Mouse (Mus musculus) layer of hippocampus, adult 2 months (tissue): ENCODE data around the gene Pitpna. TPM values are rescaled to one million over a fixed set of nuclear protein-coding genes. Genes with fewer than 3 reads are reported as not detected.

Experiments
- DNase-seq, 2 experiments: peaks; one replicate each; pipeline ENCODE4 v3.0.0; 2022; ENCODE audit warnings: low spot score in 2 of 2
- H3K27ac ChIP-seq: fragments of 200-600 bp; 2 replicates; pipeline ENCODE4 v1.8.1; 2022
- H3K4me3 ChIP-seq: fragments of 200-600 bp; 2 replicates; pipeline ENCODE4 v1.8.1; 2022; ENCODE audit warnings: mild to moderate bottlenecking
- CTCF ChIP-seq: fragments of 200-600 bp; conservative IDR thresholded peaks from 2 replicates; pipeline ENCODE4 v1.8.1; 2022; ENCODE audit warnings: antibody characterized with exemption, mild to moderate bottlenecking, moderate library complexity
- total RNA-seq, 2 experiments: library from RNA; stranded (reverse); gene quantifications; 2 replicates each; pipeline ENCODE4 v1.2.3; 2021

The Pitpna gene
- total RNA-seq, 2 experiments from 2014 or later: 269 to 283 TPM

DNA sequence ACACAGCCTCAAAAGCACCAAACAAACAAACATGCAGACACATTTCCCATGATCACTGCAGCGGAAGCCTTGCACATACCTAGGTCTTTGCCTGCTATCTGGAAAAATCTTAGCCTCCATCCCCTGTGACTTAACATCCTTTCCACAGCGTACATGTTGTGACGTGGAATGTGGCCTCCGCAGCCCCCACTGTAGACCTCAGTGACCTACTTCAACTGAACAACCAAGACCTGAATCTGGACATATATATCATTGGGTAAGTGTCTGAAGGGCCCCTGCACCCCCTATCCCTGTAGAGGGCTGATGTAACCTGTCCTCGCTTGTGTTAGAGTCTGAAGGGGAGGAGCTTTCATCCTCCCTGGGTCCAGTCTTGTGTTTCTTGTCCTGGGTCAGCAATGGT lies 45.0 kb downstream of the Pitpna start:
- no peak for TF ChIP-seq CTCF
- no peak for DNase-seq
- H3K27ac ChIP-seq: no peak overlapping the region
- no peak overlapping the region for H3K4me3 ChIP-seq

DNA sequence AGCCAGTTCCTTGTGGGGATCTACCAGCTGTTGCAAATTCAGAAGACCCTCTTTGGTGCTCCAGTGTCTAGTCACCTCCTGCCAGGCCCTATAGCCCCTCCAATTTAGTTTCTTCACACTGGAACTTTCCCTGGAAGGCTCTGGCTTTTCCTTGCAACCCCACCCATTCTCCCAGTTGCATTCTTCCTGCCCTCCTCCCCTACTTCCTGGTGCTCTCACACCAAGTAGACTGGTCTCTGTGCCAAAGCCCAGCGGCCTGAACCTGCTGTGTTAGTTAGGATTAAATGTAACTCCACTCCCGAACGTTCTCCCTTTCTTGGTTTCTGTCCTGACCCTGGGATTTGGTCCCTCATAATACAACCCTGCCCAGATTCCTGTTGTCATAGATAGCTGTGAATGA lies 46.9 kb downstream of the Pitpna start:
- no peak overlapping the region for H3K4me3 ChIP-seq
- DNase-seq: no peak
- peak overlapping the region; percentile 33; the same call in 1 of the 2 replicates for H3K27ac ChIP-seq
- TF ChIP-seq CTCF: no peak

DNA sequence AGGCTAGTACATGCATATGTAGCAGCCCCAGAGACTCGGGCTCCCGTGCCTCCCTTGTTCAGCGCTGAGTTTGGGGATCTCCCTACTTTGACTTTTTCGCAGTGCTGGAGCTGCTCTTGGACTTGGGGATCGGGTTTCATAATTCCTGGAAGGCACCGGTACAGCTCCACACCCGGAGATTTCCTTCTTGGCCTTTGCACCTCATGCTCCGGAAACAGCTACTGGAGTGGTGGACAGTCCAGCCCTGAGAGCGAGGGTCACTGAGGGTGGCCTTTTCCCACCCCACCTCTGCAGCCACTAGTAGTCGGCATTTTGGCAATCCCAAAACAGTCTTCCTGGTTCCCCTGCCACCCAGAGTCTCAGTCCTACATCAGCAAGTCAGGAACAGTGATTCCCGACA lies 47.4 kb downstream of the Pitpna start:
- Histone ChIP-seq H3K27ac (peak overlapping the region; percentile 33; the same call in 1 of the 2 replicates), H3K4me3 (no peak overlapping the region)
- TF ChIP-seq CTCF: no peak
- no peak for DNase-seq

DNA sequence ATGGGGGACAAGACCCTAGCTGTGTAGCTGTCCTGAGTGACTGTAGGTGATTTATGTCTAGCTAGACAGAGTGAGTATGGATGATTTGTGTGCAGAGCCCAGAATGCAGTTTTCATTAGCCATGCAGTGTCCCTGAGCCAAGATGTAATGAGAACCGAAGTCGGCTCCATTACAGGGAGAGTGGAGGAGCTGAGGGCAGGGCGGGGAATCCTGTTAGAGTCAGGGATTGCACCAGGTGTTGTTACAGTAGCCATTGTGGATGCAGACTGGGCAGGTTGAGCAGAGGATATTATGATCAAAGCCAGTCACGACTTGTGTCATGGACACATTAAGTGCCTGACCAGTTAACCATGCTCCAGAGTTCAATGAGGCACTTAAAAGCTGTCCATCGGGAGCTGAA lies 55.4 kb downstream of the Pitpna start:
- no peak for DNase-seq
- no peak overlapping the region for H3K4me3 ChIP-seq
- no peak for TF ChIP-seq CTCF
- H3K27ac ChIP-seq: no peak overlapping the region

DNA sequence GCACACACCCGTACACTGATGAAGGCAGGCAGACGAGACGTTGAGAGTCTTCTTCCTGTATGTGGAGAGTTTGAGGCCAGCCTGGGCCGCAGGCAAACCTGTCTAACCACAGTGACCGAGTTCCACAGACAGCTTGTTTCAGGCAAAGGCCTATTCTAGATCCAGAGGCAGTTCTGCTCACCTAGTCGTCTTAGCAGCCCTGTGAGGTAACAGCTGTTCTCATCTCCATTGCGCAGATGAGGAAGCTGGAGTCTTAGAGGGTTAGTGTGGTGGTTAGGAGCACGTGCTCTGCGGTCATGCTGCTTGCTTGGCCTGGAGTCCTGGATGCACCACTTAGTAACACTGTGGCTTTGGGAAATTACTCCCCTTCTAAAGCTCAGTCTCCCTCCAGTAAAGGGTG lies 56.8 kb downstream of the Pitpna start:
- no peak for TF ChIP-seq CTCF
- no peak for DNase-seq
- Histone ChIP-seq H3K27ac (no peak overlapping the region), H3K4me3 (no peak overlapping the region)

DNA sequence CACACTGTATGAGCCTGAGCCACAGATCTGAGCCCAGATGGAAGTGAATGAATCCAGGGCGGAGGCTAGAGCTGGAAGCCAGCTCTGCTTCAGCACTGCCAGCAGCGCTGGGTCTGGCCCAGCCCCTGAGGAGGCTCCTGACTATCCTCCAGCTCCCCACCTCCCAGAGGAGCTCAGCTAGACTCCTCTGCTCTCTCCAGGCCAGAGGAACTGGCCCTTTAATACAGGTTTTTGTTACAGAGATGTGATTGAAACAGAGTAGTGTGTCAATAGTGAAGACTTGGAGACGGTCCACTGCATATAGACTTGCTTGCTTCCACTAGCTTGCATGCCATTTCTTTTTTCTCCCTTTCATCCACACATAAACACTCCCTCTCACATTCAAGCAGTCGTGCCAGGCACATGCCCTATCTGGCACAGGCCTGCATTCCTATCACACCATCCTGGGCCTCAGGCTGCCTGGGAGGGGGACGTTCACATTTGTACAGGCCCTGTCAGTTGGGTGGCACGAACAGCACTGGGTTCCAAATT lies 59.8 kb downstream of the Pitpna start:
- TF ChIP-seq CTCF: no peak
- peak overlapping the region; percentile 71 for H3K27ac ChIP-seq
- H3K4me3 ChIP-seq: no peak overlapping the region
- DNase-seq: peak; percentile 55 to 64

DNA sequence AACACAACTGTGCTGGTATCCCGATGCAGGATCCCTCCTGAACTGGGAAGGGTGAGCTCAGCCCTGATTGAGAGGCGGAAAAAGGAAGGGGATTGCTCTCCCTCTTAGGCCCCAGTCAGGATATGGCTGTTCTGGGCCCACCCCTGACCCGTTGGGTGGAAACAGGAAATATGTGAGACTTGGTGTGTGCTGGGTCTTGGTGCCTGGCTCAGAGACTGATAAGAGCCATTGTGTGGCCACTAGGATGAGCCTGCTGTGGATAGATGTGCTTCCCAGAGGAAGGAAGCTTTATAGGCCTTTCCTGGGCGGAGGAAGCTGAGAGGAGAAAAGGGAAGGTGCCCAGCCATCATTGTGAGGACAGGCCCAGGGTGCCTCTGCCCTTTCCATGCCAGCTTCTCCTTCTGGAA lies 61.3 kb downstream of the Pitpna start:
- peak overlapping the region; percentile 71 for H3K27ac ChIP-seq
- H3K4me3 ChIP-seq: no peak overlapping the region
- DNase-seq: no peak
- TF ChIP-seq CTCF: no peak

DNA sequence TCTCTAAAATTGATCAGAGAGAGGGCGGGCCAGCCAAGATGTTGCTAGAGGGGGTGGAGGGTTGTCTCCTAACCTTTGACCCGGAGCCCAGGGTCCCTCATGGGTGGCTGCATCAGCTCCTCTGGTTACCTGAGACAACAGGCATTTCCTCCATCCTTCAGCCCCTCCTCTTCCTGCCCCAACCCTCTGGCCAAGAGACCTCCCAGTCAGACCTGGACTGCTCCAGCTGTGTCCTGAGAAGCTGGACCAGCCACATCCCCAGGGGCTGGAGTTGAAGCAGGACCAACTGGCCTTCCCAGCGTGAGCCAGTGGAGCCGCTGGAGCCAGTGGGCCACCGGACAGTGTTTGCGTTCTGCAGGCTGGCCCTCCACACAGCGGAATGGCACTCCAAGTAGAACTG lies 62.4 kb downstream of the Pitpna start, which contains the start of gene Myo1c:
Gene Myo1c (plus strand): TSS at position 194 of the 400 bp plus-strand sequence.
- Histone ChIP-seq H3K27ac (peak within 1 kb of the TSS; percentile 92), H3K4me3 (peak within 1 kb of the TSS; percentile 78)
- no peak for DNase-seq
- TF ChIP-seq CTCF: no peak

DNA sequence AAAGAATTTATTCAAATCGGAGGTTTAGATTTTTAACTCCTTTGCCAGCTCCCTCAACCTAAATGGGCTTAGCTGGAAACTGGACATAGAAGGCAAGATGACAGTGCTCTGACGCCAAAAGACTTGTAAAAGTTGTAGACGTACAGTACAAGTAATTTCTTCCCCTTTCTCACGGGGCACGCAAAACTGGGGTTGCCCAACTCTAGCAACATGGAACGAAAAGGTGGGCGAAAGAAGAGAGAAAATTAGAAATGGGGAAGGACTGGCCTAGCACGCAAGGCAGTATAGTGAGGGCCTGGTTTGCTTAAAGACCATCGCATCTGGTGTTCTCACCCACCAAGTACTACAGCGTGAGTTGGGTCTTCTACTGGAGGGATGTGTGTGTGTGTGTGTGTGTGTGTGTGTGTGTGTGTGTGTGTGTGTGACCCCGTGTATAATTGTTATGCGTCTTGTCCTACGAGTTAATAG lies 63.1 kb downstream of the Pitpna start:
- Histone ChIP-seq H3K27ac (peak overlapping the region; percentile 92; the same call in 1 of the 2 replicates), H3K4me3 (peak overlapping the region; percentile 78; the same call in 1 of the 2 replicates)
- no peak for DNase-seq
- no peak for TF ChIP-seq CTCF

DNA sequence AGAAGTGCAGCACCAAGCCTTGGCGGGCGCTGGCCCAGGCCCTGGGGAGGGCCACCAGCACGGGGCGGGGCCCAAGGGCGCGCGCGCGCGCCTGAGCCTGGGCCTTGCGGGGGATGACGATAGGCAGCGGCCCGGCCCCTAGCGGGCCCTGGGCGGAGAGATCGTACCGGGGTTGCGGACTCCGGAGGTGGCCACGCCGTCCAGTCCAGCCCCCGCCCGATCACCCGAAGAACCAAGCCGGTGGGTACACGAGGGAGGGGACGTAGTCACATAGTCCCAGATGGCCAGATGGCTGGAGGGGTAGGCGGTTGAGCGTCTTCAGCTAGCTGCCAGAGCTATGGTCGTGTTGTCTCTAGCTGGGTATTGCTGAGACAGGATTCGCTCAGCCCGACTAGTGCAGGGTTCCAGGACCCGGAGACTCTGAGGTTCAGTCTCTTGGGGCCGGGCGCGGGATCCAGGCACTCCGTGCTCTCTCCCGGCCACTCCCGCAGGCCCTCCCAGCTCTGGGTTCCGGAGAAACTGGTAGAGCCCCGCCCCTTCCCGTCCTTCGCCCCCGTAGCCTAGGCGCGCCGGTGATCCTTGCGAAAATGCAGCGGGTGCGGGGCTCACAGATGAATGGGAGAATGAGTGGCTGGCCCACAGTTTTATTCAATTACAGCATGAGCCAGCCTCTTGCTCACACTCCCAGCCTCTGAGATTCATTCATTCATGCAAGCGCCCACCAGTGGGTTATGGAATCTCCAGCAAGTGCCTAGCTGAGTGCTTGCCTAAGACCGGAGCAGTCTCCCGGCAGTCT lies 63.7 kb downstream of the Pitpna start:
- TF ChIP-seq CTCF: peak; percentile 18; the same call in 1 of the 2 replicates
- peak; percentile 64 to 73 for DNase-seq
- H3K27ac ChIP-seq: peak overlapping the region; percentile 92

DNA sequence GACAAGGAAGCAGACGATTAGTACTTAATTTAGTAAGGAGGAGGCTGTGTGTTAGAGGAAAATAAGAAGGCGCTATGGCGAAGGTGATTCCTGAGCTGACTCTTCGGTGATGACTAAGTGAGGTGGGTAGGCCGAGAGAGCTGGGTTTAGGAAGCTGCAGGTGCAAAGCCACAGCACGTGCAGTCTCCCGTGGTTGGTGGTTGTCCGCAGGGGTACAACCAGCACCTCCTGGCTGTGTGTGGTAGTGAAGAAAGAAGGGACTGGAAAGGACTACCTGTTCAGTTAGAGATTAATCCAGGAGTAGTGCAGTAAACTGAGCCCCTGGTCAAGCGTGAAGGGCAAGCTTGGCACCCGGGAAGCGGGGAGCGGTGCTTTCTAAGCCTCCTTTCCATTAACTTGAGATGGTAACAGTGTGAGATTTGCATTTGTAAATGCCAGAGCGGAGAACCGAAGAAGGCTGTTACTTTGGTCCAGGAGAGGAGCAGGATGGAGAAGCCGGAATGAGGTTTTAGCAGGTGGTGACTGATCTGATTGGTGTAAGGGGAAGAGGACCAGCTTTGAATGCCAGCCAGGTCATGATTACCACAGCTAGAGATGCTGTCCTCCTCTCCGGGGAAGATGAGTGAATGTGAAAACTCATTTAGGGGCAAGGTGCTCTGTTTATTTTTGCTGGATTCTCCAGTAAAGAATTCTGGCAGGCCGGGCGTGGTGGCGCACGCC lies 64.5 kb downstream of the Pitpna start:
- peak in 1 of 2 experiments; percentile 41 for DNase-seq
- TF ChIP-seq CTCF: peak; percentile 30; the same call in 1 of the 2 replicates
- H3K27ac ChIP-seq: peak overlapping the region; percentile 92
- H3K4me3 ChIP-seq: peak overlapping the region; percentile 78

More for the DNA sequence above, 63.7 kb downstream of the Pitpna start:
- peak overlapping the region; percentile 78 for H3K4me3 ChIP-seq

DNA sequence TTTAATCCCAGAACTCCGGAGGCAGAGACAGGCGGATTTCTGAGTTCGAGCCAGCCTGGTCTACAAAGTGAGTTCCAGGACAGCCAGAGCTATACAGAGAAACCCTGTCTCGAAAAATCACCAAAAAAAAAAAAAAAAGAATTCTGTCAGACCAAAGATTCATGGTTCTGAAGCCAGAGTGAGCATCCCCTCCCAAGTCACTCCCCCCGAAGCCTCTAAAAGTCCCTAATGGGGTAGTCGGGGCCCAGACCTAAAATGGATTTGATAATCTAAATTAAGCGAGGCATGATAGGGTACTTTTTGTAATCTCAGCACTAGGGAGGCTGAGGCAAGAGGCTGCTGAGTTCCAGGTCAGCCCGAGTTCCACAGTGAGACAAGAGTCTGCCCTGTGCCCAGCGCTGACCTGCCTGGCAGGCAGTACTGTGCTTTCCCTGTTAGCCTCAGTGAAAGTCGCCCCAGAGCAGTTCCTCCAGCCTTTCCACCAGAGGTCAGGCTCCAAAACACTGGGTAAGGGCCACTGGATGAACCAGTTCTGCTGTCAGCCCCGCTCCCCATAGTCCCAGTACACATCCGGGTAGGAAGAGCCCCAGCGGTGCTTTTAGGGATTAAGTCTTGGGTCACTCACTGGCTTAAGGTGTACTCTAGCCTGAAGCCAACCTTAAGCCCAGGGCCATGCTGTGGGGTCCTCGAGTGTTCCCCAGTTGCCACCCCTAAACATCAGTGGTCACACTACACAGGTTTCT lies 65.2 kb downstream of the Pitpna start:
- Histone ChIP-seq H3K4me3 (peak overlapping the region; percentile 61; the same call in 1 of the 2 replicates), H3K27ac (peak overlapping the region; percentile 75; the same call in 1 of the 2 replicates)
- no peak for DNase-seq
- peak; percentile 23; the same call in 1 of the 2 replicates for TF ChIP-seq CTCF
